Mouse (Mus musculus) heart, embryonic 14.5 days (tissue): ENCODE results near the gene S100a14. TPM values are rescaled to one million over a fixed set of nuclear protein-coding genes. Genes with fewer than 3 reads are reported as not detected.
A peak's percentile ranks its signal among the peaks of the same experiment; 100 is the strongest.

Source experiments
- ATAC-seq: fragments of 200-750 bp; cut with Nextera tagmentation; 2 replicates; pipeline ENCODE4 v1.8.0; 2017; ENCODE audit warnings: low read depth, moderate TSS enrichment; ENCODE audit not compliant: insufficient number of reproducible peaks, insufficient read depth, low FRiP score
- H3K27ac ChIP-seq, 2 experiments: fragments of 200-500 bp in 1 of 2; fragments of 300-500 bp in 1 of 2; sonication (generic) in 1 of 2; replicated peaks in 1 of 2; 2 replicates each; pipeline ENCODE4 v1.5.1; 2012 to 2014; ENCODE audit warnings: low read depth in 2 of 2, low read length in 2 of 2, control low read depth in 1 of 2, mild to moderate bottlenecking in 1 of 2, mixed read lengths in 1 of 2; ENCODE audit not compliant: control insufficient read depth in 1 of 2, insufficient read depth in 1 of 2
- H3K27me3 ChIP-seq: fragments of 300-500 bp; sonication (generic); 2 replicates; pipeline ENCODE4 v1.6.1; 2014; ENCODE audit warnings: mild to moderate bottlenecking, low read length, control low read depth; ENCODE audit not compliant: control insufficient read depth, insufficient read depth
- H3K36me3 ChIP-seq: fragments of 300-500 bp; sonication (generic); 2 replicates; pipeline ENCODE4 v1.6.1; 2014; ENCODE audit warnings: mild to moderate bottlenecking, control low read depth, low read length, mixed read lengths; ENCODE audit not compliant: control insufficient read depth, insufficient read depth
- H3K4me1 ChIP-seq, 2 experiments: fragments of 200-500 bp in 1 of 2; fragments of 300-500 bp in 1 of 2; sonication (generic) in 1 of 2; 2 replicates each; pipeline ENCODE4 v1.6.1; 2012 to 2014; ENCODE audit warnings: low read length in 2 of 2, control low read depth in 1 of 2, mixed read lengths in 1 of 2; ENCODE audit not compliant: control insufficient read depth in 2 of 2, insufficient read depth in 2 of 2
- H3K4me2 ChIP-seq: fragments of 300-500 bp; sonication (generic); 2 replicates; pipeline ENCODE4 v1.6.1; 2014; ENCODE audit warnings: mild to moderate bottlenecking, low read length
- H3K4me3 ChIP-seq, 2 experiments: fragments of 200-500 bp in 1 of 2; fragments of 300-500 bp in 1 of 2; sonication (generic) in 1 of 2; 2 replicates each; pipeline ENCODE4 v1.5.1; 2012 to 2014; ENCODE audit warnings: low read length in 2 of 2, mild to moderate bottlenecking in 2 of 2, control low read depth in 1 of 2, low read depth in 1 of 2, moderate library complexity in 1 of 2; ENCODE audit not compliant: control insufficient read depth in 1 of 2, insufficient read depth in 1 of 2
- H3K9ac ChIP-seq: fragments of 300-500 bp; sonication (generic); 2 replicates; pipeline ENCODE4 v1.6.1; 2014; ENCODE audit warnings: mild to moderate bottlenecking, low read length
- H3K9me3 ChIP-seq: fragments of 300-500 bp; sonication (generic); 2 replicates; pipeline ENCODE4 v1.6.1; 2016; ENCODE audit warnings: low read length, control low read depth; ENCODE audit not compliant: control insufficient read depth
- WGBS: fragments of 180-500 bp; shearing (Covaris S2); extraction: QIAGEN DNeasy Blood & Tissue Kit; methylation state at CpG from one replicate; pipeline ENCODE4 v1.1.7; 2014; 5-methylcytosine and 5-hydroxymethylcytosine counted together
- polyA plus RNA-seq: library from polyadenylated mRNA; unstranded; fragments of >200 nt; fragmentation: Nextera tagmentation; extraction: Ambion mirVana; gene quantifications from 2 replicates; pipeline ENCODE4 v1.2.1, GENCODE M21; 2014

S100a14 gene
- not detected in 2 replicates for polyA plus RNA-seq

DNA sequence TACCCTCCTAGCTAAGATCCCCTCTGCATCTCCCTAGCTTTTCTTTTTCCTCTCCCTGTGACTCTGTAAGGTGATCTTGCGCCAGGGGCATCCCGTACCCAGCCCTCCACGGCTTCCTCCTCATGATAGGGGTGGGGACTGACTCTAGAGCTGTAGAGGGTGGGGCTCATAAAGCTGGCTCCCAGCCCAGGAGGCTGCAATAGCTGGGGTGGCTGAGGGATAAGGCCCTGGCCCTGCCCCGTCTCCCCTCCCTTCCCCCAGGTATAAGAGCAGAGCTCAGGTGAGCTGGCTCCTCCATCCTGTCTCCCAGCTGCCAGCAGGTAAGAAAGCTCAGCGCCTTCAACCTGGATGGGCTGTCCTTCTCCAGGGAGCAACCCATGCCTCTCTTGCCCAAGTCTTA lies at the start of gene S100a14:
S100a14 (plus strand) TSS at position 277 of the 400 bp plus-strand sequence.
- peak; percentile 48; the same call in 1 of the 2 replicates for ATAC-seq
- H3K4me2 ChIP-seq, result no peak within 1 kb of the TSS
- H3K4me3 ChIP-seq, result no peak within 1 kb of the TSS
- H3K4me1 ChIP-seq, result 0 out of 4 replicates have a peak, but pooled peaks cover 0 to 6% of the 10 kb centered on the region in 2 experiments
- WGBS, result 42% methylated on average over 5 of the region's 5 CpGs
- H3K27ac ChIP-seq, result no peak within 1 kb of the TSS
- H3K9me3 ChIP-seq, result no peaks in the 10 kb centered on the region
- H3K36me3 ChIP-seq, result peaks cover 16% of the 10 kb centered on the region; the same call in 1 of the 2 replicates
- H3K9ac ChIP-seq, result no peak within 1 kb of the TSS
- H3K27me3 ChIP-seq, result no peaks in the 10 kb centered on the region

DNA sequence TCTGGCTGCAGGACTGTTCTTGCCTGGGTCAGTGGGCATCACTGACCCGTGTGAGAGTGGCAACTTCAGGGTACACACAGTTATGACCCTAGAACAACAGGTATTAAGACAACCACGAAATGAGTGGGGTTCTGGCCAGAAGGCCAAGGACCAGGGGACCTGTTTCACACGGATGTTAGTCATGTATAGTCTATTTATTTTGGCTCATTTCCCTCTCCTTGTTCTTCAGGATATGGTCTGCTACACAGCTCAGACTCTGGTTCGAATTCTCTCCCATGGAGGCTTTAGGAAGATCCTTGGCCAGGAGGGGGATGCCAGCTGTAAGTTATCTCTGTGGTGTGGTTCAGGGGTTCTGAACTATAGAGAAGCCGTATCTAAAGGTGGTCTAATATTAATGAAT lies 39.7 kb upstream of the S100a14 start:
- H3K4me3 ChIP-seq, result no peak overlapping the region
- no peaks in the 10 kb centered on the region for H3K27me3 ChIP-seq
- H3K9me3 ChIP-seq, result no peaks in the 10 kb centered on the region
- no peak overlapping the region for H3K9ac ChIP-seq
- H3K27ac ChIP-seq, result no peak overlapping the region
- no peak for ATAC-seq
- peaks cover 2 to 7% of the 10 kb centered on the region in 2 experiments; a peak in 3 of 4 replicates for H3K4me1 ChIP-seq
- WGBS, result 70% methylated on average over 5 of the region's 5 CpGs
- peaks cover 76% of the 10 kb centered on the region for H3K36me3 ChIP-seq
- H3K4me2 ChIP-seq, result no peak overlapping the region

DNA sequence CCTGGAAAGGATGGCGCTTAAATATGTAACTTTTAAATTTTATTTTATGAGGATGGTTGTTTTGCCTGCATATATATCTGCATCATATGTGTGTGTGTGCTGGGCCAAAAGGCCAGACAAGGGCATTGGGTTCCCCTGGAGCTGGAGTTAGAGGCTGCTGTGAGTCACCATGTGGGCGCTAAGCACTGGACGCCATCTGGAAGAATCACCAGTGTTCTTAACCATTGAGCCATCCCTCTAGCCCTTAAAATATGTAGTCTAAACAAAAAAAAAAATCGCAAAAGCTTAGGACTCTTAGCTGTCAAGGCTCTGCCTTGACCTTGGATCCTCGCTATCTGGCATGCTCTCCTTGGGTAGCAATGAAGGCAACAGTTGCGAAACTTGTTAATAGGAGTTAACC lies 38.1 kb upstream of the S100a14 start:
- peaks cover 60% of the 10 kb centered on the region for H3K36me3 ChIP-seq
- 90% methylated on average over 6 of the region's 6 CpGs for WGBS
- no peak overlapping the region for H3K9ac ChIP-seq
- no peaks in the 10 kb centered on the region for H3K27me3 ChIP-seq
- ATAC-seq, result no peak
- no peak overlapping the region for H3K4me3 ChIP-seq
- H3K4me1 ChIP-seq, result peaks cover 2 to 7% of the 10 kb centered on the region in 2 experiments; a peak in 3 of 4 replicates
- no peak overlapping the region for H3K27ac ChIP-seq
- no peaks in the 10 kb centered on the region for H3K9me3 ChIP-seq
- H3K4me2 ChIP-seq, result no peak overlapping the region

DNA sequence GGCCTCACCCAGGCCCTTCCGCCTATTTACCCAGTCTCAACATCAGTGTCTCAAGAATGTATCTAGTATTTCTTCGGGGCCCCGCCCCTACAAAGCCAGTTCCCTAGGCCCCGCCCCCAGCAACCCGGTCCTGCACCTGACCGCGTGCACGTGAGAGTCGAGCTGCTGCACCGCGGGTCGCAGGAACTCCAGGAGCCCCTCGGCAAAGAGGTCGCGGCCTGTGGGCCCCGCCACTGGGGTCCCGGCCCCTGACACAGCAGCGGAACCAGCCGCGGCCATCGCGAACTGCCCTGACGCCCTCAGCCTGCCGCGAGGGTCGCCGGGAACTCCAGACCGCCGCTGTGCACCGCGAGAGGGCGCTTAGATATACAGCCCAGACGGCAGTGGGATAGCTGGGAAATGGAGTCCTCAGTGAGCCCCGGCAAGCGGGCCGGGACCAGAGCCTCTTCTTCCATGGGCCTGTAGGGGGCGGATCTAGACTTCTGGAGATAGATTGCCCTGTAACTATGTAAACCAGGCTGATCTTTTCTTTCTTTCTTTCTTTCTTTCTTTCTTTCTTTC lies 35.9 kb upstream of the S100a14 start, which contains the start of gene Snapin:
Snapin (minus strand) TSS at position 338 of the 561 bp plus-strand sequence.
- whole genome bisulfite sequencing, result under 1% methylated on average over 36 of the region's 37 CpGs
- peak within 1 kb of the TSS; percentile 55 to 70; a peak in 3 of 4 replicates for H3K27ac ChIP-seq
- H3K27me3 ChIP-seq, result no peaks in the 10 kb centered on the region
- H3K9ac ChIP-seq, result peak within 1 kb of the TSS; percentile 90
- peaks cover 49% of the 10 kb centered on the region for H3K36me3 ChIP-seq
- H3K9me3 ChIP-seq, result no peaks in the 10 kb centered on the region
- peak within 1 kb of the TSS; percentile 82 to 97 for H3K4me3 ChIP-seq
- peaks cover 2 to 7% of the 10 kb centered on the region in 2 experiments; a peak in 3 of 4 replicates for H3K4me1 ChIP-seq
- H3K4me2 ChIP-seq, result peak within 1 kb of the TSS; percentile 82
- peak; percentile 92 for ATAC-seq

DNA sequence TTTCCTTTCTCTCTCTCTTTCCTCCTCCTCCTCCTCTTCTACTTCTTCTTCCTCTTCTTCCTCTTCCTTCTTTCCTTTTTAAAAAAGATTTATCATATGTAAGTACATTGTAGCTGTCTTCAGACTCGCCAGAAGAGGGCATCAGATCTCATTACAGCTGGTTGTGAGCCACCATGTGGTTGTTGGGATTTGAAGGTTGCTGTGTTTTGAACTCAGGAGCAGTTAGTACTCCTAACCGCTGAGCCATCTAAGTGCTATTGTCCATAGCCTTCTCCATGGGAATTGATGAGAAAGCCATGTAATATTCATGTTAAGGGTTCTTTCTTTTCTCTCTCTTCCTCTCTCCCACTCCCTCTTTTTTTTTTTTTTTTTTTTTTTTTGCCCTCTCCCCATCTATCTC lies 35.3 kb upstream of the S100a14 start:
- Histone ChIP-seq H3K36me3 (peaks cover 49% of the 10 kb centered on the region), H3K9ac (no peak overlapping the region), H3K4me1 (peaks cover 2 to 7% of the 10 kb centered on the region in 2 experiments; a peak in 3 of 4 replicates), H3K4me3 (no peak overlapping the region), H3K27ac (no peak overlapping the region), H3K27me3 (no peaks in the 10 kb centered on the region), H3K4me2 (no peak overlapping the region), H3K9me3 (no peaks in the 10 kb centered on the region)
- ATAC-seq, result no peak
- WGBS, result 38% methylated on average over 2 of the region's 2 CpGs

DNA sequence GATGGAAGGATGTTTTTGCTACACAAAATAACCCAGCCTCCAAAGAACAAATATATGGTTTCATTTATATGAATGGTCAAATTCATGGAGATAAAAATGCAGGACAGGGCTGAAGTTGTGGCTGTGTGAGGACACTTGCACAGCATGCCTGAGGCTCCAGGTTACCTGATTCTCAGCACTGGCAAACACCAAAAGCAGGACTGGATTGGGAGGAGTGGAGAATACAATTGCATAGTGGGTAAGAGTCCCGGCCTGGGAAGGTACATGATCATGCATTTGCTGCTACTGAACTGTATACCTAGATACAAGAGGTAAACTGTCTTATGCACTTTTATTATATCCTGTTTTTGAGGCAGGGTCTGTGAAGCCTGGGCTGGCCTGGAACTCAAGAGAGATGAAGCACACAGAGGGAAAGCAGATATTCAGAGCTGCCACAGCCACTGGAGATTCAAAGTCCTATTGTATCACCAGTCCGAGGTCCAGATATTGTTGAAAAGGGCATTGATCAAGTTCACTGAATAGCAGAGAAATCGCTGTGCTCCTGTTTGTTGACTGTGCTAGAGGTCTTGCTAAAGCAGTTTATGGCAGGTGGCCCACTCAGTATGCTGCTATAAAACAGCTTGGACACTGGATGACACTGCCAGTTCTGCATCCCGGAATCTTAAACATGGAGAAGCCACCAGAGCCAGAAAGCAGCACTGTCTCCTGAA lies 32.7 kb upstream of the S100a14 start:
- H3K4me1 ChIP-seq, result peaks cover 2 to 7% of the 10 kb centered on the region in 2 experiments; a peak in 3 of 4 replicates
- no peak overlapping the region for H3K4me2 ChIP-seq
- H3K36me3 ChIP-seq, result peaks cover 50% of the 10 kb centered on the region
- no peak overlapping the region for H3K27ac ChIP-seq
- H3K4me3 ChIP-seq, result no peak overlapping the region
- no peak for ATAC-seq
- H3K9ac ChIP-seq, result no peak overlapping the region
- no peaks in the 10 kb centered on the region for H3K9me3 ChIP-seq
- 70% methylated on average over 4 of the region's 4 CpGs for WGBS
- no peaks in the 10 kb centered on the region for H3K27me3 ChIP-seq

DNA sequence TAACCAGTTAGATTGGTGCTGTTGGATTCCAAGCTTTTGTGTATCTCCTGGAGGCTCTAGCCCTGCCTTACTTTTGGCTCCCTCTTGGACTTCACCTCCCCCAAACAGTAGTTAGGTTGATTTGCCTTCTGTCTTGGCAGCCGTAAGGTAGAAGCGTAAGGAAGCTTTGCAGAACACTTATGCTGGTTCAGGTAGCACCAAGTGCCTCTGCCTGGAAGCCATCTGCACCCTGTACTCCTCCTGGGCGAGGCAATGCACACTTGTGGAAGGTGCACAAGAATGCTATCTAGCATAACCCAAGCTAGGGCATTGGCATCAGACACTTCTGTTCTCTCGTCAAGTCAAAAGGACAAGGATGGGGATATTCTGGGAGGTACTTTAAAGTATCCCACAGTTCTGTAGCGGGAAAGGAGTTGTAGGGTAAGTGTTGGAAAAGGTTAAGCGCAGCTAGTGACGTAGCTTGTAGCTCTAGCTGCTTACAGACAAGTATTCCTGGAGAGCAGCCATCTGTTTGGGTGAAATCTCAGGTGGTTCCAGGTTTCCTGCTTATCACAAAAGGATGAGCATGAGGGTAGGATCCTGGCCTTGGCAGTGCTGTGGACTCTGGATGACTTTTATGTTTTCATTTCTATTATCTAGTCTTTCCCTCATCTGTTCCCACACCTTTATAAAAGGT lies 30.7 kb upstream of the S100a14 start:
- H3K27ac ChIP-seq, result no peak overlapping the region
- no peaks in the 10 kb centered on the region for H3K27me3 ChIP-seq
- H3K4me3 ChIP-seq, result no peak overlapping the region
- H3K9ac ChIP-seq, result no peak overlapping the region
- no peaks in the 10 kb centered on the region for H3K4me1 ChIP-seq
- no peaks in the 10 kb centered on the region for H3K9me3 ChIP-seq
- no peak overlapping the region for H3K4me2 ChIP-seq
- ATAC-seq, result no peak
- 83% methylated on average over 7 of the region's 7 CpGs for WGBS
- peaks cover 63% of the 10 kb centered on the region for H3K36me3 ChIP-seq
